Comparison of ENCODE assay signal across 17 mouse cellular contexts in the genomic region with DNA sequence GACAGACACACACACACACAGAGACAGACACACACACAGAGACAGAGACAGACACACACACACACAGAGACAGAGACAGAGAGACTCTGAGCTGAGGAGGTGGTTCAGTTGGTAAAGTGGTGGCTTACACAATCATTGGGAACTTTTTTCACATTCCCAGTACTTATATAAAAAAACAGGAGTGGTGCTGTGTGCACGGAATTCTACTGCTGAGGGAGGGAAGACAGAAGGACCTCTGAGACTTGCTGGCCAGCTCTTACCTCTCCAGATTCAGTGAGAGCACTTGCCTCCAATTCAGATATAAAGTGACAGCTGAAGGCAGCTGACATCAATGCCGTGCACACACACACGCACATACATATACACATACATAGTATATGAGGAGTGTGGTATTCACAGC.
"Had no signal": no experiment of that assay in that cellular context is flagged by ENCODE, and none has a peak within 500 bp of the region (broad histone marks: within the 10 kb centered on the region; RNA-seq: fewer than 3 reads in every experiment).

No protein-coding gene starts in this region.

- H3K9ac ChIP-seq: intestine, embryonic 15.5 days; kidney, embryonic 15.5 days; limb, embryonic 12.5 days; limb, embryonic 15.5 days; liver, embryonic 14.5 days; liver, postnatal 0 days had no signal

- H3K27me3 ChIP-seq: intestine, embryonic 15.5 days; limb, embryonic 12.5 days; limb, embryonic 15.5 days had no signal

- H3K9me3 ChIP-seq: intestine, embryonic 15.5 days; kidney, embryonic 15.5 days; limb, embryonic 12.5 days; limb, embryonic 15.5 days had no signal

- ATAC-seq: intestine, embryonic 15.5 days; liver, postnatal 0 days had no signal

- H3K4me3 ChIP-seq: intestine, embryonic 15.5 days; kidney, embryonic 15.5 days; limb, embryonic 12.5 days; limb, embryonic 15.5 days had no signal

- DNase-seq: kidney, adult 11 months; kidney, adult 8-10 months; kidney, postnatal 10 days; kidney, postnatal 36 days; liver, postnatal 0 days; midbrain, embryonic 14.5 days; thymus, adult 2 months; thymus, postnatal 14 days; thymus, postnatal 4 days had no signal

- H3K4me2 ChIP-seq: intestine, embryonic 15.5 days; kidney, embryonic 15.5 days; limb, embryonic 12.5 days; limb, embryonic 15.5 days; liver, embryonic 11.5 days had no signal

- H3K36me3 ChIP-seq: intestine, embryonic 15.5 days; kidney, embryonic 15.5 days; limb, embryonic 12.5 days; limb, embryonic 15.5 days had no signal

- H3K27ac ChIP-seq: intestine, embryonic 15.5 days; kidney, embryonic 15.5 days; limb, embryonic 12.5 days; limb, embryonic 15.5 days; liver, embryonic 14.5 days; macrophage; stomach, postnatal 0 days had no signal
